Mouse (Mus musculus) bone marrow macrophage, adult 2 months (primary cell): ENCODE data around the gene Parp14.

Experiments used
- CTCF ChIP-seq: IDR thresholded peaks from 2 replicates; pipeline ENCODE4 v1.5.1; 2012; ENCODE audit warnings: low read depth, mild to moderate bottlenecking, low read length, moderate library complexity
- POLR2A ChIP-seq: IDR thresholded peaks from 2 replicates; pipeline ENCODE4 v1.6.1; 2012; ENCODE audit warnings: mild to moderate bottlenecking, low read depth, low read length, borderline replicate concordance

DNA sequence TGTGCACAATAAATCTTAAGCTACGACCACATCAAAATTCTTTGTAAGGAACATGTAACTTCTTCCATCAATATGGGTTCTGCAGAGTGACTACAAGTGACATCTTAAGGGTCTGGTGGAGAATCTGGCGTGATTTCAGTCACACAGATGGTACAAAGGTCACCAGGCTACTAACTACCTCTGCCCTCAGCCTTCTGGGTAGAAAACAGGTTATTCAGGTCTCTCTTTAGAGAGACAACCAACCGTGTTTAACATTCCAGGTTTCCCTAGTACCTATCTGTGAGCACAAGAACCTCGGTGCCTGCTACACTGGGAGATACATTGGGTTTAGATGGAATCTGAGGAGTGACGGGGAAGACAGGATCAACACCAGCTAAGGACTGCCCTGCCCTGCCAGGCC is 43.0 kb upstream of the Parp14 start:
- no peak for TF ChIP-seq POLR2A
- TF ChIP-seq CTCF: no peak
